Mouse (Mus musculus) thymus, adult 2 months (tissue): ENCODE measurements around the gene Zdhhc14.

Experiments used
- CTCF ChIP-seq: fragments of 200-500 bp; IDR thresholded peaks from 2 replicates; pipeline ENCODE4 v1.5.1; 2012; ENCODE audit warnings: mild to moderate bottlenecking, control low read depth, low read length, moderate library complexity, borderline replicate concordance; ENCODE audit not compliant: control insufficient read depth, poor library complexity, insufficient read depth; ENCODE audit errors: extremely low read depth
- POLR2A ChIP-seq: fragments of 200-500 bp; IDR thresholded peaks from 2 replicates; pipeline ENCODE4 v1.6.1; 2012; ENCODE audit warnings: mild to moderate bottlenecking, low read length, control low read depth, moderate library complexity; ENCODE audit not compliant: control insufficient read depth, poor library complexity, insufficient read depth; ENCODE audit errors: extremely low read depth

GRCm38 (mm10) chr17:5722802-5723201 lies 230.4 kb downstream of the Zdhhc14 start:
- TF ChIP-seq CTCF (no peak), POLR2A (no peak)
